Mouse (Mus musculus) layer of hippocampus, adult 8-10 months (tissue): ENCODE data around the gene Pxylp1. TPM values are rescaled to one million over a fixed set of nuclear protein-coding genes. Genes with fewer than 3 reads are reported as not detected.

Experiments used
- DNase-seq, 2 experiments: peaks; one replicate each; pipeline ENCODE4 v3.0.0; 2022; ENCODE audit warnings: low spot score in 2 of 2
- total RNA-seq, 4 experiments: library from RNA; stranded (reverse); gene quantifications; 2 replicates each; pipeline ENCODE4 v1.2.4; 2022

The Pxylp1 gene
- total RNA-seq, 4 experiments from 2014 or later: 15.2 to 22.6 (median 20.5) TPM

- no peak for DNase-seq
These were observed 29.6 kb downstream of the Pxylp1 start for GRCm38 (mm10) chr9:96862836-96863235.

GRCm38 (mm10) chr9:96861092-96861487, 31.4 kb downstream of the Pxylp1 start:
- DNase-seq: no peak

DNA sequence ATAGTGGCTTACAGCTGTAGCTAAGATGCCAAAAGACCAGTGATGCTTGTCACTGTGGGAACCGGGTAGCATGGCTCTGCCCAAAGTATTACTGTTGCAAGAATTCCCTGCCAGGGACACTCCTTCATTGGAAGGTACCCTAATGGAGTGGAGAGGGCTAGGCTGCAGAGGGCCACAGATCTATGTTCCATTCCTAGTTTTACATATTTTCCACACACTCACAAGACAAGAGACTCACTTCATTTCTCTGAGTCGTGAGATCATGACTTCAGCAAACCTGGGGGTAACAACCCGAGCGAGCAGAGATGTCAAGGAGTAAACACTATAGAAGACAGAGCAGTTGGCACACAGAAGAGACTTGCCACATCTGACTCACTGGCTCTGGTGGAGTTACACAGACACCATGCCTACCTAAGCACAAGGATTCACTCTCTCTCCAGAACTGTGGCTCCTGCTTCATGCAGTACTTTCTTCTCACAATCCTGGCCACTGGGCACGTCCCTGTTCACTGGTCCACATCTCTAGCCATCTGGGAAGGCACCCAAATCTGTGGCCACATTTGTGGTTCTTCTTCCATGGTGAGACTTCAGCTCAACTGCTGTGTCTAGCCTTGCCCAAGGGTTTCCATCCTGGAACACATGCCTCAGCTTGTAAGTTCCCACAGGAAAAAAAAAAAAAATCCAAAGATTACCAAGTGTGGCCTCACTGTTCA, 31.9 kb downstream of the Pxylp1 start:
- no peak for DNase-seq

GRCm38 (mm10) chr9:96859027-96859426, 33.4 kb downstream of the Pxylp1 start:
- no peak for DNase-seq

- no peak for DNase-seq
These were observed 34.6 kb downstream of the Pxylp1 start for GRCm38 (mm10) chr9:96857838-96858237.

DNA sequence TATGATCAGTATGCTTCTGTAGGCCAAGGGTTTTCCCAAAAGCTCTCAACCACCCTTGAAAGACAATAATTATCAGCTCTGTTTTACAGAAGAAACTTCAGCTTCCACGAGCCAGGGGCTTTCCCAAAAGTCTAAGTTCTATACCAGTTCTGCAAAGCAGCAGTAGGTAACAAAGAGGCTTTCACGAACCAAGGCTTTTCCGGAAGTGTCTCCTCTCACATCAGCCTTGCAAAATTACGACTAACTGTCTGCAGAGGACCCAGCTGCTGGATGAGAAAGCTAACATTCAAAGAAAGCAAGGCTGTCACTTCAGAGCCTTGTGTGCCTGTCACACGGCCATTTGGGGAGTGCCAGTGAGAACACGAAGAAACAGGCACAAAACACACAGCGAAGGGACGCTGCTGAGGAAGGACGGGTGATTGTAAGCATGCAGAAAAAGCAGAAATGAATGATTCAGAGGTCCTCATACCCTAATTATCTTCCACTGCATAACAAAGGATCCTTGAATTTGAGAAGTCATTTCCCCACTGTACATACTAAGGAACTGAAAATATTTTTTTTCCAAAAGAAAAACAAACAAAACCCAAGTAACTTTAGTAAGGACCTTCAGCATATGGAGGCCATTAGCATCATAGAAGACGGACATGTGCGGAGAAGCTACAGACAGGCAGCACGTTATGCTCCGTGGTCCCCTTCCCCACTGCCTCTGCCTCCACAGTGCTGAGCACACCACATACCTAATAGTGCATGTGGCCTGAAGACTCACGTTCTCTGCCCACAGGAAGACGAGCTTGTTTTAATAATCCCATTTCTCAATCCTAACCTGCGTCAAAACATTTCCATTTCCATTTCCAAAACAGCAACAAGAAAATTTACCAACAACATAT, 38.9 kb downstream of the Pxylp1 start:
- no peak for DNase-seq

DNA sequence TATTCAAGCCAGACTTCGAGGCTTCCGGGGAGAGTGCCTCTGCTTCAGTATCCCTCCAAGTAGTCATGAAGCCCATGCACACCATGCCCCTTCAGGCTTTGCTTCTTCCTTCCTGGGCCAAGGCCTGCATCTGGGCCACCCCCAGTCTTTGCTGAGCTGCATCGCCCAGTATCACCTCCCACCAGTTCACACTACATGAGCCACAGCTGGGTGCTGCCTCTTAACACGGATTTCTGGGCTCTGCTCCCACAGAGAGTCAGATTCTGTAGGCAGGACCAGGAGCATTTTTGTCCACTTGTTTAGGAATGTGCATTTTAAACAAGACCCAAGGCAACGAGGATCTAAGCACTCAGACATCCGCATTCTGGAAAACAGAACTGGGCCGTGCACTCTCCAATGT, 40.8 kb downstream of the Pxylp1 start:
- no peak for DNase-seq

DNA sequence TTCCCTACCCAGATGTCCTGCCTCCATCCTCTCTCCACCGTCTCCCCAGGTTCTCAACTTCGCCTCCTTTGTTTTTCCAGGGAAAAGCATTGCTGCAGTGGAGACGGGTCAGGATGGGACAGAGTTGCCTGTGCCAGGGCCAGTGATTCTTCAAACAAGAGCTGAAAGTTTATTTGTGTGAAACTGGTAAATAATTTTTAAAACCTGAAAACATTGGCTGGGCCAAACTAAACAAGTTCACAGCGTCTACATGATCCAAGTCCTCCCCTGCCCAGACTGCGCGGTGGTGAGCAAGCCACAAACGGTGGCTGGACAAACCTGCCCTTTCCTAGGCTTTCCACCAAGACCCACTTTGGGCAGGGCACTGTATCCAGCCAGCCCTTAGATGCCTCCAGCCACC, 41.4 kb downstream of the Pxylp1 start:
- DNase-seq: no peak

DNA sequence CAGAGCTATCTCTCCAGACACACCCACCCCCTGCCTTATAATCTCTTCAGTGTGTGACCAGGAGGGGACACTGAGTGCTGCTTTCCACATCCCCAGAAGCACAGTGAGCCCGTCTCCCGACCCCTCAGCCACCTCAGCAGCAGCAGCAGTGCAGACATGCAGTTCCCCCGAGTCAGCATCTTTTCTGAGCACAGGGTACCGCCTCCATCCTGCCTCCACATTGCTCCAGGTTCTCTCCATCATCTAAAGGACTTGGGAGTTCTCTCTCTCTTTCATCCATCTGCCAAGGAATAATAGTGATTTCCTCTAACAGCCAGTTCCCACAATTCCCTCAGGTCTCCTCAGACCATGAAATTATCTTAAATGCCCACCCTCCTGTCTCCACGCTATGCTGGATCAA, 43.5 kb downstream of the Pxylp1 start:
- DNase-seq: no peak

GRCm38 (mm10) chr9:96846361-96846760, 46.1 kb downstream of the Pxylp1 start:
- no peak for DNase-seq

- peak; percentile 64 to 71 for DNase-seq
These were observed 47.7 kb downstream of the Pxylp1 start for GRCm38 (mm10) chr9:96844798-96845209.

DNA sequence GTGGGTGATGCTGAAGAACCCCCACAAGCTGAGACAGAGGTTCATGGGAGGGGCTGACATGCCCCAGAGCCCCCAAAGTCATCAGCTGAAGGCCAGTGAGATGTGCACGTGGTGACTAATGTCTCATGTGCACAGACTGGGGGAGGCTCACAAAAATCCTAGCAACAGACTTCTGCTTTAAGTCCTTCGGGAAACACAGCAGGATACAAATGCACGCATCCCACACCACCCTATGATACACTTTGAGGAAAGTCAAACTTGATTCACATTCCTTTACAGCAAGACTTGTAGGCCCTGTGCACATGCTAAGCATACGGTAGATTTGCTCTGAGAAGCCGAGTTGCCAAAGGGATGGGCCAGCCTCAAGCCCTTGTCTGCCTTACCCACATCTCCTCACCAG, 53.1 kb downstream of the Pxylp1 start:
- no peak for DNase-seq

DNA sequence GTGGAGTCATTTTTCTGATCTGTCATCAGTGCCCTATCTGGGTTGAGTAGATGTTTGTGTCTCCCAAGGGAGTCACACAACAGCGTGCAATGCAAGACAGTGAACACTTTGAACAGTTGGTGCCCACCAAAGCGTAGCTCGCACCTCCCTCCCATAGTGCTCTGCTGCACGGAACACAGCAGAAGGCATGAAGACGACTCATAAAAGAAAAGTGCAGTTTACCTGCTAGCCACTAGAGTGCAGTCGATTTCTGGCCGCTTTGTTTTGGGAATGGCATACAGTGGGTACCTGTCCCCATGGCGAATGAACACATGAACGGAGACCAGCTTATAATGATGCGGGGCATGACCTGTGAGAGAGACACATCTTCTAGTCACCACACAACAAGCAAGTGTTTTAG, 53.6 kb downstream of the Pxylp1 start:
- no peak for DNase-seq

DNA sequence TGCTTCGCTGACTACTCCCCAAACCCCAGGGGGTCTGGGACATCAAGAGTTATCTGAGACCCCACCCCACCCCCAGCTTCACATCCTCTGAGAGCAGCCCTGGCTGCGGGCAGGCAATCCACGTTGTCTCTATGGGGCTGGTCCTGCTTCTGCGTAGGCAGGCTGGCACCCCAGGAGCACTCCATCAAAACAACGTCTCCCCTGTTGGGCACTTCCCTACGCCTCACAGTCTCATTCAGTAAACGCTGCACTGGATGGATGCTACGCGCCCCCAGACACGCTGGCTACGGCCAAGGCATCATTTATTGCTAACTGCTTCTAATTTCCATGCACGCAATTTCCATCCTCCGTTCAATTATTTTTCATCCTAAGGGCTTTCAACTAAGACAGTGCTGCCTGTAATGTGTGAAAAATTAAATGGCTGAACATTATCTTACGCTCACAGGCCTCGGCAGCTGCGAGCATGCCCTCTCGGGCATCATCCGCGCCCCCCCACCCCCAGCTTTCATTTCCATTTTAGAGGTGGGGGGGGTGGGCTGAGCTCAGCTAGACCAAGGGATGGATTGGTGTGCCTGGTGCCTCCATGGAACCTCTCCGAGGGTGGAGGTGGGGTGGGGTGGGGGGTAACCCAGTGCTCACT, 54.6 kb downstream of the Pxylp1 start:
- DNase-seq: no peak

- no peak for DNase-seq
These were observed 55.5 kb downstream of the Pxylp1 start for GRCm38 (mm10) chr9:96836984-96837383.

GRCm38 (mm10) chr9:96835374-96835921, 57.0 kb downstream of the Pxylp1 start:
- DNase-seq: no peak

DNA sequence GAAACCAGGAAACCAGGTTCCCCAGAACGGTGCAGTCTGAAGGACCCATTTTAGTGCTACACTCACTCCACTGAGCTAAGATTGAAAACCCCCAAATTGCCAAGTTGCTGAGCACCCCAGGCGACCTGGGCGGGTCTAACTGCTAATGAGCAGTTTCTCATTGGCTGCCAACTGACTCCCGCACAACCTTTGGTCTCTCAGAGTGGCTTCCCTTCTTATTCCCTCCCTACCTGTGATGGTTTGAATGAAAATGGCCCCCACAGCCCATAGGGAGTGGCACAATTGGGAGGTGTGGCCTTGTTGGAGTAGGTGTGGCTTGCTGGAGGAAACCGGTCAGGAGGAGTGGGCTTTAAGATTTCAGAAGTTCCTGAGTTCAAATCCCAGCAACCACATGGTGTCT, 58.9 kb downstream of the Pxylp1 start:
- DNase-seq: no peak

DNA sequence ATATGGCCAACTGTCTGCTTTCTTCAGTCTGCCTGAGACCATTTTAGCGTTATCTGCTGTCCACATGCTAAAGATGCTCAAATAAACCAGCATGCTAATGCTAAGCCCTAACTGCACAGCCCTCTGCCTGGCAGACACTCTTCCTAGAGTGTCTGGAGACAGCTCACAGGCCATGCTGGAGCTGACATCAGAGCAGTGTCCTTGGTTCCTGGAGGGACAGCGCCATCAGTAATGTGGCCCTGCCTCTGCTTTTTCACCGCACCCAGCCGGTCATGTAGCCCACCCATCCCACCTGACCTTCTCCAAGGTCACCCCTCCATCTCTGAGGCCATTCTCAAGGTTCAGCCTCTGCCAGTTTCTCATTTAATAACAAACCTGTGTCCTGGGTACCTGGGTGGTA, 60.0 kb downstream of the Pxylp1 start:
- no peak for DNase-seq

DNA sequence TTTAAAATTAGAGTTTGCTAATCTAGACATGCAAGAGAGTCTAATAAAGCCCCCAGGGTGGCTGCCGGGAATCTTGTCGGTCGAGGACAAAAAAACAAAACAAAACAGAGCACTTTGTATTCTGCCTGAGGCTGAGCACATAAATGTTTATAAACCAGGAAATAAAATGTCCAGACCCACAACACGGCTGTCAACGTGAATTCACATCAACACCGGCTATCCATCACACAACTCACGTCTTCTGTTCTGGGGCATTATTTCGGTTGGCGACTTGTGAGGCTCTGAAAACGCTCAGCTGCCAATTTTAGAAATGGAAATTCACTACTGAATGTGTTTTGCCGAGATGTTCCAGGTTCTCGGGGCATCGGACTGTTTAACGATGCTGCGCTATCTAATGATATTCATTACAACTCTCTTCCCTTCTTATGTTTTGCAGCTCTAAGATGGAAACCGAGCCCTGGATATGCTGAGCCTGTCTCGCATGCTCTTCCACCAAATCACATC, 61.6 kb downstream of the Pxylp1 start:
- no peak for DNase-seq

GRCm38 (mm10) chr9:96829682-96830081, 62.8 kb downstream of the Pxylp1 start:
- no peak for DNase-seq

- DNase-seq: no peak
These were observed 64.4 kb downstream of the Pxylp1 start for GRCm38 (mm10) chr9:96828071-96828470.
